Mouse (Mus musculus) A20 (cell line): Measurements from ENCODE around the gene Rims4.
A peak's percentile ranks its signal among the peaks of the same experiment; 100 is the strongest.

ENCODE experiments used
- DNase-seq: peaks from one replicate; pipeline ENCODE4 v3.0.0-alpha.2; 2011; ENCODE audit warnings: low read depth, low spot score

Rims4 gene

GRCm38 (mm10) chr2:163918317-163919258, at the start of gene Rims4:
Gene Rims4 (minus strand): TSS chr2:163918683.
- DNase-seq, result no peak

- DNase-seq, result no peak
Observed at GRCm38 (mm10) chr2:163965706-163966105, 47.2 kb upstream of the Rims4 start.

- no peak for DNase-seq
Observed at GRCm38 (mm10) chr2:163964606-163965560, 46.4 kb upstream of the Rims4 start.

GRCm38 (mm10) chr2:163953622-163954310, 35.3 kb upstream of the Rims4 start:
- no peak for DNase-seq

- DNase-seq, result peak; percentile 56
Observed at GRCm38 (mm10) chr2:163951770-163952169, 33.3 kb upstream of the Rims4 start.

GRCm38 (mm10) chr2:163947976-163948375, 29.5 kb upstream of the Rims4 start:
- DNase-seq, result no peak

GRCm38 (mm10) chr2:163946221-163946620, 27.7 kb upstream of the Rims4 start:
- no peak for DNase-seq

- no peak for DNase-seq
Observed at GRCm38 (mm10) chr2:163944511-163944910, 26.0 kb upstream of the Rims4 start.

- no peak for DNase-seq
Observed at GRCm38 (mm10) chr2:163943056-163943455, 24.6 kb upstream of the Rims4 start.

GRCm38 (mm10) chr2:163939522-163939921, 21.0 kb upstream of the Rims4 start:
- peak; percentile 4 for DNase-seq

- peak; percentile 16 for DNase-seq
Observed at GRCm38 (mm10) chr2:163932151-163932550, 13.7 kb upstream of the Rims4 start.

- no peak for DNase-seq
Observed at GRCm38 (mm10) chr2:163928464-163929200, 10.1 kb upstream of the Rims4 start.

- no peak for DNase-seq
Observed at GRCm38 (mm10) chr2:163925044-163925443, 6.6 kb upstream of the Rims4 start.

GRCm38 (mm10) chr2:163924531-163924930, 6.0 kb upstream of the Rims4 start:
- no peak for DNase-seq

GRCm38 (mm10) chr2:163923113-163923512, 4.6 kb upstream of the Rims4 start:
- DNase-seq, result no peak

GRCm38 (mm10) chr2:163919581-163919980, 1.1 kb upstream of the Rims4 start:
- DNase-seq, result no peak

- DNase-seq, result no peak
Observed at GRCm38 (mm10) chr2:163916703-163917102, 1.8 kb downstream of the Rims4 start.

- no peak for DNase-seq
Observed at GRCm38 (mm10) chr2:163915294-163915791, 3.1 kb downstream of the Rims4 start.

- DNase-seq, result no peak
Observed at GRCm38 (mm10) chr2:163914107-163914506, 4.4 kb downstream of the Rims4 start.

- no peak for DNase-seq
Observed at GRCm38 (mm10) chr2:163913704-163914103, 4.8 kb downstream of the Rims4 start.
